Mouse (Mus musculus) ES-Bruce4 (cell line): ENCODE measurements around the gene Eef1a1.

Experiments used
- CTCF ChIP-seq: IDR thresholded peaks from one replicate; pipeline ENCODE4 v1.8.1; 2011; ENCODE audit warnings: low read depth, low read length
- EP300 ChIP-seq: IDR thresholded peaks from 2 replicates; pipeline ENCODE4 v1.6.1; 2011; ENCODE audit warnings: low read depth, low read length; ENCODE audit not compliant: insufficient read depth
- POLR2A ChIP-seq: IDR thresholded peaks from one replicate; pipeline ENCODE4 v1.8.1; 2011; ENCODE audit warnings: low read length; ENCODE audit not compliant: insufficient read depth

- TF ChIP-seq CTCF (peak; percentile 19), EP300 (no peak), POLR2A (no peak)
Observed at GRCm38 (mm10) chr9:78432471-78432870, 56.5 kb downstream of the Eef1a1 start.
